Mouse (Mus musculus): Measurements from ENCODE around the gene Gm9918. TPM values are rescaled to one million over a fixed set of nuclear protein-coding genes. Genes with fewer than 3 reads are reported as not detected.

Gene Gm9918
- polyA plus RNA-seq, 1 experiment from 2014 or later, result not detected

DNA sequence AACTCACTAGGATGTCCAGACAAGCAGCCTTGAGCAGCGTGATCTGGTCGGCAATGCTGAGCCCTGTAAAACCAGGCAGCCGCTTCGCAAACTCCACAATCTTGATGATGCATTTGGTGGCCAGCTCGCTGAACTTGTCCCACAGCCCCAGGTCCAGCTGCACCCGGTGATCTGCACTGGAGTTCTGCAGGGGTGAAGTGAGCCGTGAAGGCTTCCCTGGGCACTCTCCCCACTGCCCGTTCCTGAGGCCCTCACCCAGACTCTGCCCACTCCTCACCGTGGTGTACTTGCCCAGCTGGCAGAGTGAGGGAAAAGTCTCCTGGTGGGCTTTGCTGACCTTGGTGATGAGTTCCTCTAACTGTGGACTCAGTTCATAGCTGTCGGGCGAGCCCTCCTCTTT, 30.5 kb upstream of the Gm9918 start:
- WGBS (ENCODE audit: missing documents), result 94% methylated on average over 8 of the region's 11 CpGs
- H3K36me3 ChIP-seq (ENCODE audit: inconsistent target), result peaks cover 14% of the 10 kb centered on the region; the same call in 1 of the 2 replicates
- H3K4me3 ChIP-seq (ENCODE audit: inconsistent target), result no peak overlapping the region
- H3K79me2 ChIP-seq (ENCODE audit: inconsistent target), result peaks cover 24% of the 10 kb centered on the region; the same call in 1 of the 2 replicates
- H3K27ac ChIP-seq, result no peak overlapping the region

DNA sequence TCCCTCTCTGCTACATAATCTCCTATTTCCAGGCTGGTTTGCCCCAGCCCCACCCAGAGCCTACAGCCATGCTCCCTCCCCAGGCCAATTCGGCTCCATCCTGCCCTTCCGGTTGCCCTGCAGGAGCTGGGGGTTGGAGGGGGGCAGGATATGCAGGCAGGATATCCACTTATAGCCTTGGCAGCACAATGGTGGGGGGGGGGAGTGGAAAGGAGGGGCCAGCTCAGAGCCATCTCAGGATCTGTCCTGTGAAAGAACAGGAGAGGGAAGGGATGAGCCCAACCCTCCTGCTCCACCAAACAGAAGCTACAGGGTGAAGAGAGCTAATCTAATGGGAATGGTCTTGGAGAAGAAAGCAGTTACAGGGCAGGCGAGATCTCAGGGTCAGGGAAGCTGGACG, 29.8 kb upstream of the Gm9918 start:
- Histone ChIP-seq H3K36me3 (ENCODE audit: inconsistent target) (peaks cover 14% of the 10 kb centered on the region; the same call in 1 of the 2 replicates), H3K79me2 (ENCODE audit: inconsistent target) (peaks cover 31% of the 10 kb centered on the region), H3K27ac (no peak overlapping the region), H3K4me3 (ENCODE audit: inconsistent target) (no peak overlapping the region)
- 86% methylated on average over 4 of the region's 4 CpGs for WGBS (ENCODE audit: missing documents)

DNA sequence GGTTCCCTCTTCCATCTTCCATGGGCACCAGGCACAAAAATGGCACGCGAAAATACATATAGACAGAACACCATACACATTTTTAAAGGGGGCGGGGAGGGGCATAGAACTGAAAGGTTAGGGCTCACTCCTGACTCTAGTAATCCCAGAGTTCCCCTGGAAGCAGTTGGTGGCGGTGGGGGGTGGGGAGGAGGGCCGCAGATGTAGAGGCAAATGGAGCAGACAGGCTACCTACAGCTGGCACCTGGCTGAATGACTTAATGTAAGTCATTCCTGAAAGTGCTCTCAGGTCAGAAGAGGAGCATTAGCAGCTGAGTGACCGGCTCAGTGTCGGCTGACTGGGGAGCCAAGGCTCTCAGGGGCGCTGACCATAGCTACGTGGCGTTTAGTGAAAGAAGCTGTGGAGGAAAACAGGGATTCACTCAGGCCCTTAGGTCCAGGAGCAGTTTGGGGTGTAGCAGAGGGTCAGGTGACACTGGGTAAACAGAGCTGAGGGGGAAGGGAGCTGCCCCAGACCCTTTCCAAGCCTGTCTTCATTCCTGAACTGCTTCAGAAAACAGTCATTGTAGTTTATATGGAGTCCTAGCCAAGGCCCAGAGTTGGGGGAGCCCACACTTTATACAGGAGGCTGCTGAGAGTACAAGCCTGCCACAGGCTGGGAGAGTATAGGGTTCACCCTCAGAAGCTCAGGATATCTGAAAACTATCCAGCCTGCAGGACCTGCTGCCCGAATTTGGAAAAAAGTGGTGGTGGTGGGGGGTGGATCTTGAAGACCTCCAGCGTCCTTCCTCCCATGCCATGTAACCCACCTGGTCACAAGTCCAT, 27.7 kb upstream of the Gm9918 start:
- H3K4me3 ChIP-seq (ENCODE audit: inconsistent target), result peak overlapping the region; percentile 25; the same call in 1 of the 2 replicates
- H3K27ac ChIP-seq, result peak overlapping the region; percentile 95
- WGBS (ENCODE audit: missing documents), result 81% methylated on average over 10 of the region's 12 CpGs
- peaks cover 37% of the 10 kb centered on the region for H3K79me2 ChIP-seq (ENCODE audit: inconsistent target)
- peaks cover 14% of the 10 kb centered on the region; the same call in 1 of the 2 replicates for H3K36me3 ChIP-seq (ENCODE audit: inconsistent target)

DNA sequence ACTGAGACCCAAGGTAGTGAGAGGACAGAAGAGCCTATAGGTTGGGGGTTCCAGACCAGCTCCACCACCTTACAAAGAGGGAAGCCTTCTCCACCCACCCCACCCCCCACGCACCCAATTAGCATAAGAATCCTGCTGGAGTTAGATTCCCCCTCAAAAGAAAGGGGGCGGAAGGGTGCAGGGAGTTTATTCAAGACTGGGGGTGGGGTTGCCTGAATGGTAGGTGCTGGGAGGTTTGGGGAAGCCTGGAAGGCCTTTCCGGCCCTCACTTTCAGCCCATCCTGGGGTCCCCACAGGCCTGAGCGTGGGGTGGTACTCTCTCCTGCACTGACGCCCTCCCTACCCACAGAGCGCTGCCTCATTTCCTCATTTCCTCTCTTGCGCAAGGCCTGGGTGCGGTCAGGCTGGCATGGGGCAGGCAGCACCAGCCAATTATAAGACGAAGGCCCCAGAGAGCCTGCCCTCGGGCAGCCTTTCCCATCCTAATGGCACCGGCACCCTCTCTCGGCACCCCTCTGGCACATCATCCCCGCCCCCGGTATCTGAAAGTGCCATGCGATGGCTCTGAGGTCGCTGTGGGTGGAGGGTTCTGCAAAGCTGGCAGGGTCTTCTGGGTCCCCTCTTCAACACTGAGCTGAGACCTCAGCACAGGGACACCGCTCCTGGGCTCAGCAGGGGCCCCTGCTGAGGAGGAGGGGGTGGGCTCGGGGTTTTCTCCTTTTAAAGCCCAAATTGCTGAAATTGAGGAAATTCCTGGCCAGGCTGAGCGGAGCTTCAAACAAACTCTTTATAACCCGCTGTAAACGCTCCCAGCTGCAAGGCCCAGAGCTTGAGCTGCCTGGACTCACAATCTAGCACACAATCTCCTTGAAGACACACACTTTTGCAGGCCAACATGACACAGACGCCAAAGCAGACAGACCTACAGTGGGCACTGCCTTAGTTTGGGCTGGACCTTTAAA, 26.9 kb upstream of the Gm9918 start:
- Histone ChIP-seq H3K36me3 (ENCODE audit: inconsistent target) (peaks cover 12% of the 10 kb centered on the region; the same call in 1 of the 2 replicates), H3K4me3 (ENCODE audit: inconsistent target) (peak overlapping the region; percentile 25), H3K27ac (peak overlapping the region; percentile 95), H3K79me2 (ENCODE audit: inconsistent target) (peaks cover 37% of the 10 kb centered on the region)
- under 1% methylated on average over 22 of the region's 22 CpGs for WGBS (ENCODE audit: missing documents)

DNA sequence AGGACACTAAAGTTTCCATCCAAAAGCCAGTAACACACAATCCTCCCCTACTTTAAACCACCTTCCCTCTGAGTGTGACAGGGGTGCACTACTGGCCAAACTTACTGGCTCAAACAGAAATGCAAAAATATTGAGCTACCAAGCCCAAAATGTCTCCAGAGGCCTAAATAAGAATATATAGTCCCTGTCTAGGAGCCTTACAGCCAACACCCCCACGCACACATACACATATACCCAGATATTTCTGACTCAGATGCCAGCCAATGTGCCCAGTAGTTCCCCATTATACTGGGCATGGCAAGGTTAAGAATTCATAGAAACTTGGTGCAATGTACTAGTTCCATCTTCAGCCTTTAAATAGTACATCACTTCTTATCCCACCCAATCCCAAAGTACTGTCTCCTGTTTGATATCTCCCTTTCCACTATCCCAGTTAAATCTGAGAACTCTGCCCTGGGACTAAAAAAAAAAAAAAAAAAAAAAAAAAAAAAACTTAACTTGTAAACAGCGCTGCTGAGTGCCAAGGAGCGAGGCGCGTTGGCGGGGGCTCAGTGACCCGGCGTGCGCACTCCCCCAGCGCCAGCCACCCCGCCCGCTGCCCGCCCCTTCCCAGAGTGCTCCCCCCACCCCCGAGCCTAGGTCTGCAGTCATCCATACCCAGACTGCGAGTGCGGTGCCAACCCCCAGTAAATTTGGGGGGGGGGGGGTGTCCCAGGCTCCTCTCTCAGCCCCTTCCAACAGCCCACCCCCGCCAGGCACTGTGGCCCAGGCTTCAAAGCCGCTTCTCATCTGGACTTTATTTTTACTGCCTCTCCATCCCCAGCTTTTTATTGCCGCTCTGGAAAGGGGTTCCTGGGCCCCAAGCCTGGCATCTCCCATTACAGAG, 25.8 kb upstream of the Gm9918 start:
- Histone ChIP-seq H3K36me3 (ENCODE audit: inconsistent target) (peaks cover 5% of the 10 kb centered on the region; the same call in 1 of the 2 replicates), H3K79me2 (ENCODE audit: inconsistent target) (peaks cover 37% of the 10 kb centered on the region), H3K4me3 (ENCODE audit: inconsistent target) (peak overlapping the region; percentile 50), H3K27ac (peak overlapping the region; percentile 95)
- WGBS (ENCODE audit: missing documents), result 22% methylated on average over 15 of the region's 19 CpGs

DNA sequence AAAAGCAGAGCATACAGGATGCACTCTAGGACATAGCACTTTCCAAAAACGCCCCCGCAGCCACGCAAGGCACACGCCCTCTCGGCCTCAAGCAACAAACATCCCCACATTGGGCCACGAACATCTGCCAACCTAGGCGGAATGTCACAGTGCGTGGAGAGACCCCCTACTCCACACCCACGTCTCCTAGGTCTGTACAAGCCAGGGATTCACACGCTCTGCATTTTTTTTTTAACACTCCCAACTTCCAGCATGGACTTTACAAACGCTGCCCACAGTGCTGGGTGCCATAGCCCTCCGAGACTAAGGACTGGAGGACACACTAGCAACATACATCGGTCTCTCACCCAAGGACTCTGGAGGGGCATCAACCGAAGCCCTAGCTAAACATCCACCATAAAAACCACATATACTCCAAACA, 24.9 kb upstream of the Gm9918 start:
- H3K79me2 ChIP-seq (ENCODE audit: inconsistent target), result peaks cover 37% of the 10 kb centered on the region
- H3K27ac ChIP-seq, result peak overlapping the region; percentile 69
- 24% methylated on average over 14 of the region's 14 CpGs for WGBS (ENCODE audit: missing documents)
- H3K36me3 ChIP-seq (ENCODE audit: inconsistent target), result no peaks in the 10 kb centered on the region
- H3K4me3 ChIP-seq (ENCODE audit: inconsistent target), result peak overlapping the region; percentile 50

DNA sequence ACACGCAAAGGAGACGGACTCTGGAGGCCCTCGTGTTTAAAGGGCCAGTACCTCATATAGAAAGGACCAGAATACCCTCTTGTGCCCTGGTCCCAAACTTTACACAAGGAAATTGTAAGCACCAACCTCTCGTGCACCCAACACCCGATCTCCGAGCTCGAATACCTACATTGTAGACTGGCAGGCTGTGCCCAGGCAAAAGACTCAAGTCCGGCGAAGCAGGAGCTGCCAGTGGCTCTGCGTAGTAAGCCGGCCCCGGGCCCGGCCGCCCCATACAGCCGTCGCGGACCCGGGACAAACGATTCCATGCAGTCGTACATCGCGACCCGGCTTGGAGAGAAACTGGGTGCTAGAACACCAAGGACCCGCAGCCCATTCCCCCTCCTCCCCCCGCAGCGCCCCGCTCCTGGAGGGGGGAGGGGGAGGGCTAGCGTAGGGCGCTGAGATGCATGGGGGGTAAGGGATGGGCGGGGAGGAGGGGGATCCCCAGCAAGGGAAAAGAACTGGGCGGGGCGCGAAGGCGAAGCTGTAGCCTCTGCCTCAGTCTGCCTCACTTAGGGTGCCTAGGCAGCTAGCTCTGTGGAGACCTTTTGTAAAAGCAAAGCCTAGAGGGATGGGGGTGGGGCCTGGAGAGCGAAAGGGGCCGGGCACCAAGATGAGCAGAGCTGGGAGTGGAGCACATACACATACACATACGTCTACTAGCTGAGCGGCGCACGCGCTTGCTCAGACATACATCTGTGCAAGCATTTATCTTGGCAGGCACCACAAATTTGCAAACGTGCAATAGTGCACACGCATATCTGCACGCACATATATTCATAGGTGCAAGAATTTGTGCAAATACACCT, 24.2 kb upstream of the Gm9918 start:
- peaks cover 37% of the 10 kb centered on the region for H3K79me2 ChIP-seq (ENCODE audit: inconsistent target)
- WGBS (ENCODE audit: missing documents), result 1% methylated on average over 44 of the region's 44 CpGs
- peak overlapping the region; percentile 69 for H3K27ac ChIP-seq
- peak overlapping the region; percentile 50 for H3K4me3 ChIP-seq (ENCODE audit: inconsistent target)
- H3K36me3 ChIP-seq (ENCODE audit: inconsistent target), result no peaks in the 10 kb centered on the region

DNA sequence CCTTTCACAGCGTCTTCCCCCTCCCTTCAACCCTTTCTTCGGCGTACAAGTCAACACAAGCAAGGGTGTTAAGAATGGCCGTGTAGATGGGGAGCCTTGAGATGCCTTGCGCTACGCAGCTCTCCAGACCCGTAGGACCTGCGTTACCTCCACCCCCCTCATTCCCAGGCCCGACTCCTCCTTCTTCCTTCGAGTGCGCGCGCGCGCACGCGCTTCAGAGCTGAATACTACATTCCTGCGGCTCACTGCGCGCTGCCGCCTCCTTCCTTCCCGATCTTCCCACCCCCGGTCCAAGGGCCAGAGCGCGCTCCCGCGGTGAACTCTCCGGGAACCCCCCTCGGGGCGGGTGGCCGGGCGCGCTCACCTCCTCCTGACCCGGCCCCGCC, 23.5 kb upstream of the Gm9918 start:
- H3K79me2 ChIP-seq (ENCODE audit: inconsistent target), result peaks cover 30% of the 10 kb centered on the region
- peak overlapping the region; percentile 50 for H3K4me3 ChIP-seq (ENCODE audit: inconsistent target)
- peak overlapping the region; percentile 69 for H3K27ac ChIP-seq
- WGBS (ENCODE audit: missing documents), result under 1% methylated on average over 31 of the region's 35 CpGs
- H3K36me3 ChIP-seq (ENCODE audit: inconsistent target), result no peaks in the 10 kb centered on the region

DNA sequence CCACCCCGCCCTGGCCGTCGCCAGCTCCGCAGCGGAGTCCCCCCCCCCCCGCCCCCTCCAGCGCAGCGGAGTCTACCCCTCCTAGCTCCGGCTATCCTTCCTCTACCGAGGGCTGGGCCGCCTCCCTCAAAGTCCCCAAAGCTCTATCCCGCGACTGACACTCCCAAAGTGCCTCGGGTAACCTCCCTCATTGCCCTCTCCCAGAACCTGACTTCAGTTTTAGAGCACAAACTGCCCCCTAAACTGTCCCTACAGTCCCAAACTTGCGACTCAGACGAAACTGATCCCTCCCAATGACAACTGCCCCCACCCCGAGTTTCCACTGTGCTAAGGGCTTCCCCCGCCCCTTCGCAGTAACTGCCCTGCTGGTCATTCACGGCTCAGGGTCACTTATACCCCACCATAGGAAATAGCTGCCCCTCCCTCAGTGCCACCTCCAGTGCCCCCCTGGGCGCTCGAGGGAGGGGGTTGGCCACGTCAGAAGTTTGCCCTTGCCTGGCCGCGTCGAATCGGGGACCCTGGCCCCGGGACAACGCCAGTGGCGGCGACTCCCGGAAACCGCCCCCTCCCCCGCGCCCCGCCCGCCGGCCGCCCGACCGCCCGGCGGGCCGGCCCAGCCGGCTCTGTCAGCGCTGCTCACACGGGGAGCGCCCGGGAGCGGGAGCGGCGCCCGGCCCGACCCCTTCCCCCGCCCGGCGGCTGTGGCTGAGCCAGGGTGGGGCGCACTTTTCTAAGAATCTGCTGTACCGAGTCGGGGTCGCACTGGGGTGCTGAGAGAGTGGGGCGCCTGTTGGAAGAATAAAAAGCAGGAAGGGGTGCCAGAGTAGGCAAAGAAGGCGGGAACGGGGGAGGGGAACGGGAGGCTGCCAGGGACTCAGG, 22.9 kb upstream of the Gm9918 start:
- Histone ChIP-seq H3K4me3 (ENCODE audit: inconsistent target) (peak overlapping the region; percentile 51), H3K36me3 (ENCODE audit: inconsistent target) (no peaks in the 10 kb centered on the region), H3K79me2 (ENCODE audit: inconsistent target) (peaks cover 23% of the 10 kb centered on the region), H3K27ac (peak overlapping the region; percentile 79)
- WGBS (ENCODE audit: missing documents), result under 1% methylated on average over 53 of the region's 65 CpGs

DNA sequence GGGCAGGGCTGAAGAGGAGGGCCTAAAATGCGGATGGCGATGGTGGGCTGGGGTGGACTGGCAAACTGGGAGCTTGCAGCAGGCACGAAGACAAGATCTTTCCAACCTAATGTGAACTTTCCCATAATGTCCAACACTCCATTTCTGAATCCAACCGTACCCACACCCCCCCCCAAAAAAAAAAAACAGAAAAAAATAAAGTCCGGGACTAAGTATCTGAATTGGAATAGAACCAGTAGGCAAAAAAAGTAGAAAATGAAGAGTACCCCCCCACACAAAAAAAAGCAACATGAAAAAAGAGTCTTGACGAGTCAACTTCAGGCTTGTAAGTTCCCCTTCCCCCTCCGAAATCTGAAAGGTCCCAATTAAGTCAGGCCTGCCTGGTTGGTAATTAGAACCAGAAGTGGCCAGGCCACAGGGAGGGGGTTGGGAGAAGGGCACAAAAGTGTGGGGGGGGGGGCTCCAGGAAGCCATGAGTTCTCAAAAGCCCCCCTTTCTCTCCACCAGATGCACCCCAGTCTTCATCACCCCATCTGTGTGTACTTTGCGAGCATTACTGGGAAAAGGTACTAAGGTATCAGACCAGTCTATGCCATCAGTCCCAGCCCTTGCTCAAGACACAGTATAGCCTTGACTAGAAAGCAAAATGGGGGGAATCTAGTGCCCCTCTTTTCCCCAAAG, 22.1 kb upstream of the Gm9918 start:
- H3K27ac ChIP-seq, result 0 out of 2 replicates have a peak overlapping the region, but pooled peaks have one; percentile 19
- 26% methylated on average over 8 of the region's 8 CpGs for WGBS (ENCODE audit: missing documents)
- no peaks in the 10 kb centered on the region for H3K36me3 ChIP-seq (ENCODE audit: inconsistent target)
- H3K79me2 ChIP-seq (ENCODE audit: inconsistent target), result peaks cover 15% of the 10 kb centered on the region
- H3K4me3 ChIP-seq (ENCODE audit: inconsistent target), result peak overlapping the region; percentile 28

DNA sequence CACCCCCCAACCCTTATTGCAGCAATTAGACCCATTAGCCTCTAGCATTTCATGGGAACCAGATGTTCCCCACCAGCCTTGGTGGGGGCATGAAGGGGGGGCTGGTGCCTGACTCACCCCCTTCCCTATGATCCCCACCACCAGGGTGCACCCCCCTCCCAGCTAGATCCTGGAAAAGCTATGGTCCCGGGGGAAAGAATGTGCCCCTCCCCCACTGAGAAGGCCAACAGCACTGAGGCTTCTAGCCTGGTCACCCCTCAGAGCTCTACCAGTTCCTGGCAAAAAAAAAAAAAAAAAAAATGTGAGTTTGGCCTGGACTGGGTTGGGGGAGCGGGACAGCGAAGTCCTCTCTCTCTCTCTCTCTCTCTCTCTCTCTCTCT, 21.6 kb upstream of the Gm9918 start:
- Histone ChIP-seq H3K4me3 (ENCODE audit: inconsistent target) (no peak overlapping the region), H3K79me2 (ENCODE audit: inconsistent target) (peaks cover 15% of the 10 kb centered on the region), H3K36me3 (ENCODE audit: inconsistent target) (no peaks in the 10 kb centered on the region), H3K27ac (no peak overlapping the region)
- WGBS (ENCODE audit: missing documents), result 58% methylated on average over 3 of the region's 3 CpGs

DNA sequence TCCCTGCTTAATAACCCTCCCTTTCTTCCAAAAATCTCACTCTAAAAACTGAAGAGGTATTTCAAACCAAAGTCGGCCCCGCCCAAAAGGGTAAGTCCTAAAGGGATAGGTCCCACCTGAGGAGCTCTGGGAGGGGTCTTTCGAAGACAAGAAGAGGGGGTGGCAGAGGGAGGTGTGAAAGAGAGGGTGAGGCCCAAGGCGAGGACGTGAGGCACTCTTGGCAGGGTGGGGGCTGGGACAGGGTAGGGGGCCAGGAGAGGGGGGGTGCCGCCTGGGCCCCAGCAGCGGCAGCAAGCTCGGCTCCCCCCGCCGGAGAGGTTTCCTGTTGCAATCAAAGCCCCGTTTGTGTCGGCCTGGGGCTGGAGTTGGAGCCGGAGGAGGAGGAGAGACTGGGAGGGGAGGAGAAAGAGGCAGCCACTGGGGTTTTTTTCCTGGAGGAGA, 21.1 kb upstream of the Gm9918 start:
- no peaks in the 10 kb centered on the region for H3K36me3 ChIP-seq (ENCODE audit: inconsistent target)
- H3K4me3 ChIP-seq (ENCODE audit: inconsistent target), result no peak overlapping the region
- H3K27ac ChIP-seq, result no peak overlapping the region
- H3K79me2 ChIP-seq (ENCODE audit: inconsistent target), result peaks cover 15% of the 10 kb centered on the region
- 31% methylated on average over 9 of the region's 13 CpGs for WGBS (ENCODE audit: missing documents)

All from macrophage (primary cell).